Mouse (Mus musculus): ENCODE measurements at regions not wholly inside any gene's neighbourhood (a gene's known extent, or its start where the extent isn't known, plus 50 kb on each side); places are given as distances from the start of the nearest gene placed in this dataset.

DNA sequence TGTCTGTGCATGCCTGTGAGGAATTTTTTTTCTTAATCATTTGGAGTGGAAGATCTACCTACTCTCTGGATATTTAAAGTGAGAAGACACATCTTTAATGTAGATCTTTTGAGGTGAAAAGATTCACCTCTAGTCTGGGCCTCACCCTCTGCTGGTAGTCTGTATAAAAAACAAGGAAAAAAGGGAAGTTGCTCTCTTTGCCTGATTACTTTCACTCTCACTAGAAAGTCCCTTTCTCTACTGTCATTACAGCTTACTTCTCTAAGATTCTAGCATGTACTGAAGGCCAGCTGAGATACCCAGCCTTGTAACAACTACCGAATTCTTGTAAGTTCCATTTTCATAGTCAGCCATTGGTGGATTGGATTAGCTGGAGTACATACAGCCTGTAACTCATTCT is 3791.9 kb downstream of the 9330182O14Rik start:
- H3K36me3 ChIP-seq (ENCODE audit: insufficient read depth, low read length): no peaks in the 10 kb centered on the region
- no peak overlapping the region for H3K4me2 ChIP-seq (replicated peaks; ENCODE audit: low read depth, low read length)
- 91% methylated on average over 1 of the region's 1 CpGs for WGBS
- TF ChIP-seq CTCF (IDR thresholded peaks at IDR 0.05) (no peak), EP300 (IDR thresholded peaks at IDR 0.05) (no peak)
- H3K9ac ChIP-seq (replicated peaks; ENCODE audit: low read depth): no peak overlapping the region
- no peaks in the 10 kb centered on the region for H3K27me3 ChIP-seq (replicated peaks; ENCODE audit: insufficient read depth, low read length)
- no peak overlapping the region for H3K27ac ChIP-seq (ENCODE audit: low read length)
- no peaks in the 10 kb centered on the region for H3K9me3 ChIP-seq (ENCODE audit: low read length)
- DNase-seq (ENCODE audit: low spot score): no peak
- H3K4me3 ChIP-seq (ENCODE audit: low read depth, low read length): no peak overlapping the region
- no peaks in the 10 kb centered on the region for H3K4me1 ChIP-seq (ENCODE audit: insufficient read depth, low read depth, low read length)
- no peak for ATAC-seq

DNA sequence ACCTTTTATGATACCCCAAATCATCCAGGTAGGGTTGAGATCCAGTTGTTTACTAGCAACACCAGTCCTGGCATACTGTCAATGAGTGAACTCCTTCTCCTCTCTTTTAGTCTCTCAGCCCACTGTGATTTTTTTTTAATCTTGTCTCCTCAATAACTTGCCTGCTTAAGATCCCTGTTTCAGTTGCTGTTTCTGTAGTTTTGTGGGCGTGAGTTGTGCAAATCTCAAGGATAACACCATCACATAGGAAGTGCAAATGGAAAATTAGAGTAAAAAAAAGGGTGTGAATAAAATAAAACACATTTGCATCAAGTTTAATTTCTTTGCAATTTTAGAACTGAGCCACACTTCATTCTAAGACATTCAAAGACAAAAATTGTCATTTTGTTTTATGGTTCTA is 3799.4 kb downstream of the 9330182O14Rik start:
- DNase-seq (ENCODE audit: low spot score): no peak
- no peak for TF ChIP-seq CTCF (IDR thresholded peaks at IDR 0.05)
- no peak for TF ChIP-seq EP300 (IDR thresholded peaks at IDR 0.05)
- Histone ChIP-seq H3K27ac (ENCODE audit: low read length) (no peak overlapping the region), H3K4me1 (ENCODE audit: insufficient read depth, low read depth, low read length) (no peaks in the 10 kb centered on the region), H3K4me3 (ENCODE audit: low read depth, low read length) (no peak overlapping the region), H3K9ac (replicated peaks; ENCODE audit: low read depth) (no peak overlapping the region), H3K27me3 (replicated peaks; ENCODE audit: insufficient read depth, low read length) (no peaks in the 10 kb centered on the region), H3K9me3 (ENCODE audit: low read length) (no peaks in the 10 kb centered on the region), H3K36me3 (ENCODE audit: insufficient read depth, low read length) (no peaks in the 10 kb centered on the region), H3K4me2 (replicated peaks; ENCODE audit: low read depth, low read length) (no peak overlapping the region)
- no peak for ATAC-seq
- 66% methylated on average over 1 of the region's 1 CpGs for WGBS

DNA sequence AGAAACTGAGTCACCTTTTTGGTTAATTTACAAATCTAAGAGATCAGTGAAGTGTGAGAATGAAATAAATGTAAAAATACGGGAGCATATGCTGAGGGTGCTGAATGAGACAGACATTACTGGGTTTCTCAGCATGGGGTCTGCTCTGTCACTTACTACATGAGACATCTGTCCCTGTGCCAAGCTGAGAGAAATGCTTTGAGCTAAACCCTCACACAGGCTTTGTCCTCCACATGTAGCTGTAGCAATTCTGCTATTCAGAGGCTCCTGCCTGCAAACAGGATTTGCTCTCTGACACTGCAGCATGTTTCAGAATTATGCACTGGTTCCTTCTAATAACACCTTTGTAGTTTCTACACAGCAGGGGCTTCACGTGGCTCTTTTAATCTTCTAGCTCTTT is 3806.3 kb downstream of the 9330182O14Rik start:
- no peak overlapping the region for H3K9ac ChIP-seq (replicated peaks; ENCODE audit: low read depth)
- DNase-seq (ENCODE audit: low spot score) (no peak), ATAC-seq (no peak)
- H3K4me3 ChIP-seq (ENCODE audit: low read depth, low read length): no peak overlapping the region
- no peaks in the 10 kb centered on the region for H3K27me3 ChIP-seq (replicated peaks; ENCODE audit: insufficient read depth, low read length)
- no peaks in the 10 kb centered on the region for H3K4me1 ChIP-seq (ENCODE audit: insufficient read depth, low read depth, low read length)
- H3K27ac ChIP-seq (ENCODE audit: low read length): no peak overlapping the region
- no peak overlapping the region for H3K4me2 ChIP-seq (replicated peaks; ENCODE audit: low read depth, low read length)
- no peaks in the 10 kb centered on the region for H3K9me3 ChIP-seq (ENCODE audit: low read length)
- no peaks in the 10 kb centered on the region for H3K36me3 ChIP-seq (ENCODE audit: insufficient read depth, low read length)
- 57% methylated on average over 2 of the region's 2 CpGs for WGBS
- no peak for TF ChIP-seq CTCF (IDR thresholded peaks at IDR 0.05)
- TF ChIP-seq EP300 (IDR thresholded peaks at IDR 0.05): no peak

DNA sequence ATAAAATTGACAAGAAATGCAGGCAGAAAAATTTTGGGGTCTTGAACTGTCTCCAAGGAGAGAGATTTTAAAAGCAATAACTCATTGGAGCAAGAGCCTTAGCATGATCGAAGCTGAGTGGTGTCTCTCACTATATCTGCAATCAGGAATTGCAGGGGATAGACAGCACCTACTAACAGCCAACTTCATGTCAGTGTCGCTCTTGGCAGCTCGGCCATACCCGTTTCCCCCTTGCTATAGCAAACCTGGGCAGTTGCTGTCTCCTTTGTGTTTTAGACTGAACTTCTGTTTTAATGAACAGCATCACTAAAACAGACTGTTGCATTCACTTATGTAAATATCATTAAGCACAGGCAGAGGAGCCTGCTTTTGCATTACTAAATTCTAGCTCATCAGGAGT is 3806.7 kb downstream of the 9330182O14Rik start:
- Histone ChIP-seq H3K27me3 (replicated peaks; ENCODE audit: insufficient read depth, low read length) (no peaks in the 10 kb centered on the region), H3K9me3 (ENCODE audit: low read length) (no peaks in the 10 kb centered on the region), H3K4me3 (ENCODE audit: low read depth, low read length) (no peak overlapping the region), H3K27ac (ENCODE audit: low read length) (no peak overlapping the region), H3K9ac (replicated peaks; ENCODE audit: low read depth) (no peak overlapping the region), H3K36me3 (ENCODE audit: insufficient read depth, low read length) (no peaks in the 10 kb centered on the region), H3K4me2 (replicated peaks; ENCODE audit: low read depth, low read length) (no peak overlapping the region), H3K4me1 (ENCODE audit: insufficient read depth, low read depth, low read length) (no peaks in the 10 kb centered on the region)
- ATAC-seq: no peak
- no peak for DNase-seq (ENCODE audit: low spot score)
- TF ChIP-seq CTCF (IDR thresholded peaks at IDR 0.05) (no peak), EP300 (IDR thresholded peaks at IDR 0.05) (no peak)
- WGBS: 67% methylated on average over 4 of the region's 4 CpGs

DNA sequence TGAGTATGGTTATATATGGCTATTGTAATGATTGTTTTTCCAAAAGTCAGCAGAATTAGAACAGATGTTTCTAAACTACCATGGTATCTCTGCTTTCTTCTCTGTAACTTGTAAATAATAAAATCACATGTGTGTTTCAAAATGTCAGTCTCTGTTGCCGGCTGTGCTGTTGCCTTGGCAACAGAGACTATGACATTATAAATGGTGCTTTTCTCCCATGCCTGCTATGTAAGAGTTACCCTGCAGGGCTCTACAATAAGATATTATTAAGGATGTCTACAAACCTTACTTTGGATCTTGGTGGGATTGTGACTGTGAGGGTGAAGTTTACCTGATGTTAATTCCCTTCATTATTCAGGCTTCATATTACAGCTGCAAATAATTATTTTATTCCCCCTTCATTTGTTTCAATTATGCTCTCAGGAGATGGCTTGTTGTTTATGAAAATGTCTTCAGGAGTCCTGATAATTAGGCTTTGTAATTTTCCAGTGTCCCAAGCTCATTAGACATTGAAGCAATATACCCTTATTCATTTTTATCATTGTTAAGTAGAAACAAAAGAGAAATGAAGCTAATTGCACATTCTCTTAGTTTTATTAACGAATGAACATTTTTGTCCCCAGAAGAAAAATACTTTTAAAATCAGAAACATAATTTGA is 3808.0 kb downstream of the 9330182O14Rik start:
- Histone ChIP-seq H3K9ac (replicated peaks; ENCODE audit: low read depth) (no peak overlapping the region), H3K36me3 (ENCODE audit: insufficient read depth, low read length) (no peaks in the 10 kb centered on the region), H3K9me3 (ENCODE audit: low read length) (no peaks in the 10 kb centered on the region), H3K4me3 (ENCODE audit: low read depth, low read length) (no peak overlapping the region), H3K4me2 (replicated peaks; ENCODE audit: low read depth, low read length) (no peak overlapping the region), H3K27me3 (replicated peaks; ENCODE audit: insufficient read depth, low read length) (no peaks in the 10 kb centered on the region), H3K27ac (ENCODE audit: low read length) (no peak overlapping the region), H3K4me1 (ENCODE audit: insufficient read depth, low read depth, low read length) (no peaks in the 10 kb centered on the region)
- DNase-seq (ENCODE audit: low spot score): no peak
- no peak for TF ChIP-seq EP300 (IDR thresholded peaks at IDR 0.05)
- no peak for ATAC-seq
- 63% methylated on average over 2 of the region's 2 CpGs for WGBS

DNA sequence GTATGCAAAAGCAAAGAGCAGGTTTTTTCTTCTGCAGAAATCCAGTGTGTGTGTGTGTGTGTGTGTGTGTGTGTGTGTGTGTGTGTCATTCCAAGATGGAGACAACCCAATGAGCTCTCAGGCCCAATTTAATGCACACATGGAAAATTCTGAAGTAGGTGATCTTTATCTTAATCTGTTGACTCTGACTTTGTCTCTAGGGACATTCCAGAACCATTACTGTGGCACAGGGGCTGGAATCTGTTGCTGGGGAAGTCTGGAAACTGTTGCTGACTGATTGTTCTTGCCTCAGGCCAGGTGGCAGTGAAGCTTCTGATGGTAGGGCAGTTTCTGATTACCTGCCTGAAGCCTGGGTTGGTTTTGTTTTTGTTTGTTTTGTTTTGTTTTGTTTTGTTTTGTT is 3850.8 kb downstream of the 9330182O14Rik start:
- H3K4me2 ChIP-seq (replicated peaks; ENCODE audit: low read depth, low read length): no peak overlapping the region
- no peaks in the 10 kb centered on the region for H3K27me3 ChIP-seq (replicated peaks; ENCODE audit: insufficient read depth, low read length)
- no peak overlapping the region for H3K4me3 ChIP-seq (ENCODE audit: low read depth, low read length)
- no peak overlapping the region for H3K9ac ChIP-seq (replicated peaks; ENCODE audit: low read depth)
- H3K36me3 ChIP-seq (ENCODE audit: insufficient read depth, low read length): no peaks in the 10 kb centered on the region
- no peak overlapping the region for H3K27ac ChIP-seq (ENCODE audit: low read length)
- ATAC-seq (no peak), DNase-seq (ENCODE audit: low spot score) (no peak)
- TF ChIP-seq EP300 (IDR thresholded peaks at IDR 0.05) (no peak), CTCF (IDR thresholded peaks at IDR 0.05) (no peak)
- no peaks in the 10 kb centered on the region for H3K4me1 ChIP-seq (ENCODE audit: insufficient read depth, low read depth, low read length)
- H3K9me3 ChIP-seq (ENCODE audit: low read length): no peaks in the 10 kb centered on the region

DNA sequence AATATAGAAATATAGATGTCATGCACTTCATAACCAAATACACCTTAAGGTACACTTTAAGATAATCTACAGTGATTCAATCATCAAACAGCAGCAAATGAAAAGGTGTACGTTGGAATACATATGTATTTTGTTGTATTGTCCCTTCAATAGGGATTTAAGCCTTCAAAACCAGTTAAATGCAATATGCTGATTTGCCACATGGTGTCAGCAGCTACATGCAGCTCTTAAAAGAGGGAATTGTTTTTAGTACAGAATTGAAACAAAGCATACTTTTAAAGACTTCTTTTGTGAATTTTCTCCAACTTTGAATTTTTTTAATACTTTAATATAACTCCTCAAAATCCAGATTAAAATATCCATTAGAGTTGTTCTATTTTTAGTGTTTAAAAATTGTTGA is 3857.1 kb downstream of the 9330182O14Rik start:
- WGBS: 26% methylated on average over 1 of the region's 1 CpGs
- DNase-seq (ENCODE audit: low spot score): peak; percentile 53

More for the DNA sequence above, 3857.1 kb downstream of the 9330182O14Rik start:
- no peaks in the 10 kb centered on the region for H3K36me3 ChIP-seq (ENCODE audit: insufficient read depth, low read length)
- H3K4me1 ChIP-seq (ENCODE audit: insufficient read depth, low read depth, low read length): no peaks in the 10 kb centered on the region
- no peak overlapping the region for H3K4me2 ChIP-seq (replicated peaks; ENCODE audit: low read depth, low read length)
- H3K9ac ChIP-seq (replicated peaks; ENCODE audit: low read depth): no peak overlapping the region
- no peak overlapping the region for H3K27ac ChIP-seq (ENCODE audit: low read length)
- no peak overlapping the region for H3K4me3 ChIP-seq (ENCODE audit: low read depth, low read length)
- H3K27me3 ChIP-seq (replicated peaks; ENCODE audit: insufficient read depth, low read length): no peaks in the 10 kb centered on the region
- peak; percentile 77 for TF ChIP-seq CTCF (IDR thresholded peaks at IDR 0.05)
- no peak for TF ChIP-seq EP300 (IDR thresholded peaks at IDR 0.05)
- no peaks in the 10 kb centered on the region for H3K9me3 ChIP-seq (ENCODE audit: low read length)
- ATAC-seq: no peak
